Mouse (Mus musculus): Measurements from ENCODE around the gene Grb10. TPM values are rescaled to one million over a fixed set of nuclear protein-coding genes. Genes with fewer than 3 reads are reported as not detected.

Gene Grb10
- polyA plus RNA-seq, 1 experiment from 2014 or later = 352 TPM

- H3K4me2 ChIP-seq (replicated peaks) = no peak overlapping the region
- no peaks in the 10 kb centered on the region for H3K4me1 ChIP-seq
- H3K9ac ChIP-seq (replicated peaks) = no peak overlapping the region
- 87% methylated on average over 4 of the region's 4 CpGs for WGBS
- ATAC-seq (ENCODE audit: low FRiP score, low read depth) = no peak
- no peak overlapping the region for H3K27ac ChIP-seq (replicated peaks)
- H3K4me3 ChIP-seq = no peak overlapping the region
- no peaks in the 10 kb centered on the region; the same call in 1 of the 2 replicates for H3K36me3 ChIP-seq
- no peaks in the 10 kb centered on the region for H3K9me3 ChIP-seq
- no peaks in the 10 kb centered on the region for H3K27me3 ChIP-seq
These were observed 48.6 kb downstream of the Grb10 start for GRCm38 (mm10) chr11:11989850-11990249.

GRCm38 (mm10) chr11:11987233-11987632 lies 51.2 kb downstream of the Grb10 start:
- Histone ChIP-seq H3K27ac (replicated peaks) (no peak overlapping the region), H3K4me1 (no peaks in the 10 kb centered on the region), H3K4me3 (no peak overlapping the region), H3K9ac (replicated peaks) (no peak overlapping the region), H3K9me3 (no peaks in the 10 kb centered on the region), H3K4me2 (replicated peaks) (no peak overlapping the region), H3K27me3 (no peaks in the 10 kb centered on the region), H3K36me3 (no peaks in the 10 kb centered on the region; the same call in 1 of the 2 replicates)
- no peak for ATAC-seq (ENCODE audit: low FRiP score, low read depth)
- 91% methylated on average over 3 of the region's 3 CpGs for WGBS

DNA sequence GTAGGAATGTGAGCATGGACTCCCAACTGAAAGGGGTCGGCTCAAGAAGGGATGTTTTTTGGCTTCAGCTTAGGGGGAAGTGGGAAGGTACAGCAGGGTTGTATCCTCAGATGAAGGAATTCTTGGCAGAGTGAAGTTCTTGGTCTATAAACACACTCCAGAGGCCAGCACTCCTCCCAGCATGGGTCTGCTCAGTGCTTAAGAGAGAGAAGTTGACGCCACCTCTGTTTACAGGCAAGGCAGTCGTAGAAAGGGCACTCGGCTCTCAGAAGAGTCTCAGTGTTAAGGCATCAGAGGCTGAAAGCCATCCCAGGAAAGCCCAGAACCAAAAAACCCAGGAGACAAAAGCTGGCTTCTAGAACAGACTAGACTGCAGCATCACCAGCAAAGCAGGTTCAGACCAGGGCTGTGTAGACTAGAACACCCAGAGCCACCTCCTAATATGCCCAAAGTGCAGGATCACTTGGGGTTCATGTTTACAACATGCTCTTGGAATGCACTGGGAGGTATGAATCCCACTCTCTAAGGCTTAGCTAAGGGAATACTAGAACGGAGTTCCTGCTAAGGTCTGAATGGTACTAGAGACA lies 59.8 kb downstream of the Grb10 start:
- no peak for ATAC-seq (ENCODE audit: low FRiP score, low read depth)
- H3K27ac ChIP-seq (replicated peaks) = no peak overlapping the region
- no peaks in the 10 kb centered on the region for H3K4me1 ChIP-seq
- no peaks in the 10 kb centered on the region for H3K9me3 ChIP-seq
- no peak overlapping the region for H3K4me2 ChIP-seq (replicated peaks)
- WGBS = 76% methylated on average over 5 of the region's 5 CpGs
- H3K36me3 ChIP-seq = no peaks in the 10 kb centered on the region
- no peaks in the 10 kb centered on the region for H3K27me3 ChIP-seq
- no peak overlapping the region for H3K4me3 ChIP-seq
- H3K9ac ChIP-seq (replicated peaks) = no peak overlapping the region

DNA sequence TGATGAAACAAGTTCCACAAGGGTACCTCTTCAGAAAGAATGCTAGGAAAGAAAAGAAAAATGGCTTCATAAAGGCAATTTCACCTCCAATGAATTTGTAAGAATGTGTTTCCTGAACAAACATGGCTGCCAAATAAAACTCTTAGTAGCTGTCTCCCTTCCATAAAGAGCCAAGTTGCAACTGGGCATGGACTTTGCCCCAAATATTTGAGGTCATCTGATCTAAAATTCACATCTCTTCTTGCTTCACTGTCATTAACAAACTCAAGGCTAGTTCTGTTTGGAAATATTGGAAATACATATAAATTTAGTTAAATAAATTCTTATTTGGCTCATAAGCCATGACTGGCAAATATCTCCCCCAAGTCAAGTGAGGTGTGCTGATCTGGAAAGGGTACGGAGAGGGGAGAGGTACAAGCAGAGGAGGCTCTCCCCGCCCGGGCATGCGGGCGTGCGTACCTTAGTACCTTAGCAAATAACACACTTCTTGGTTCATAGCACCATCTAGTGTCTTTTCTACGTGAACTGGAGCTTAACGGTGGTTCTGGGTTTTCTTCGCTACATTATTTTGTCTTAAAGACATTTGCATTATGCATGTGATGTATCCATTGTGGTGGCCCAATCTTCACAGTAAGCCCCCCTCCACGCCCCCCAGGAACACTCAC lies 63.8 kb downstream of the Grb10 start:
- Histone ChIP-seq H3K9me3 (no peaks in the 10 kb centered on the region), H3K27ac (replicated peaks) (no peak overlapping the region), H3K36me3 (peaks cover 14% of the 10 kb centered on the region), H3K27me3 (no peaks in the 10 kb centered on the region), H3K9ac (replicated peaks) (no peak overlapping the region), H3K4me1 (no peaks in the 10 kb centered on the region), H3K4me3 (no peak overlapping the region), H3K4me2 (replicated peaks) (no peak overlapping the region)
- ATAC-seq (ENCODE audit: low FRiP score, low read depth) = peak; percentile 50; the same call in 1 of the 2 replicates
- WGBS = 54% methylated on average over 10 of the region's 10 CpGs

DNA sequence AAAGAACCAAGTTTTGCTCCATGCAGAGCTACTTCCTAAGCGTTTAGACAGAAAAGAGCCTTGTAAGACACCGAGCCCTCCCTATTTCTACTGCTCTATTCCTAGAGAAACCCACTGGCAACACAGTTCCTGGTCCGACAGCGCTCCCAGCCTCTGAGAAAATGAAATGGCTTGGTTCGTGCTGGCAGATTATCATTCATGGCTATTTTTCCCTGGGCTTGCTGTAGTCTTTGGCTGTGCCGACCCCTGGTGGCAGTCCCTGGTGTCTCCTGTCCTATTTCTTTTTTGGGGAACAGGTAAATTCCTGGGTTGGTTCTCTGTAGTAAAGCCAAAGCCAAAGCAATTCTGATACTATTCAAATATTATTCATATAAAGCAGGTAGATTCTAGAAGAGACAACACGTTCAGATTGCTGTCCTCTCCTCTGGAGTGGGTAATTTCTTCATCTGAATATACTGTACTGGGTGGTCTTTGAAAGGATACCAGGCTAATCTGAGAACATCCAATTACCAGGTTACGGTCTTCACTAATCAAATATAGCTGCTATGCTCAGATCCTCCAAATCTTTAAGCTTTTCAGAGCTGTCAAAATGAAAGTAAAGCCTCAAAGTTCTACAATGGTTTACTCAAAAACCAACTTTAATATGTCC lies 65.0 kb downstream of the Grb10 start:
- Histone ChIP-seq H3K27me3 (no peaks in the 10 kb centered on the region), H3K9me3 (no peaks in the 10 kb centered on the region), H3K9ac (replicated peaks) (no peak overlapping the region), H3K27ac (replicated peaks) (no peak overlapping the region), H3K4me3 (no peak overlapping the region), H3K4me1 (no peaks in the 10 kb centered on the region), H3K4me2 (replicated peaks) (no peak overlapping the region), H3K36me3 (peaks cover 20% of the 10 kb centered on the region)
- WGBS = 44% methylated on average over 8 of the region's 8 CpGs
- peak; percentile 84 for ATAC-seq (ENCODE audit: low FRiP score, low read depth)

DNA sequence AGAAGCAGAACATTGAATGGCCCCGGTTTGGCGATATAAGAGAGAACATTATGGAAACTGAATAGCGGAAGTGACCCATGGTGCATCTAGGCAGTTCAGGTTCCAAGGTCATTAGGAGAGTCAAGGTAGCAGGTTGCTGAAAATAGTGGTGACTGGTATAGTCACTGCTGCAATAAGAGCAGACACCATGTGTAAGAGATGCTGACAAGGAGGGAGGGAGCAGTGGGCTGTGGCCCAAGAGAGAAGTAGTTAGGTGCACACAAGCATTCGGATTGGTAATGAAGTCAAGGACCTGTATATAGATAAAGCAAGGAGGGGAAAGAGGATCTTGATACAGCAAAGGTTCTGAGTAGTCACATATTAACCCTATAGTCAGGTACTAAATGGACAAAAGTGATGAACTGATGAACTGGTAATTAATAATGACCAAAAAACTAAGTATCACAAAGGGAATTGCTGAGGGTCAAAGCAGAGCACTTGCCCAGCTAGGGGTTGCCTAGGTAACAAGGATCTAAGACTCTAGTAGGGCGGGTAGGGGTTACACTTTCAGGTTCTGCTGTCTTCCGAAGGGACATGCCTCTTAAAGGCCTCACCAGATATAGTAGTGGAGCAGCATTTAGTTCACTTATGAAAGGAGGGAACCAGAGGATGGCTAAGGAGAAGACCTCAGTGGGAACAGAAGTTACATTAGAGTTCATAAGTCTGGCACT lies 65.9 kb downstream of the Grb10 start:
- Histone ChIP-seq H3K9ac (replicated peaks) (no peak overlapping the region), H3K36me3 (peaks cover 20% of the 10 kb centered on the region), H3K27me3 (no peaks in the 10 kb centered on the region), H3K4me1 (no peaks in the 10 kb centered on the region), H3K9me3 (no peaks in the 10 kb centered on the region), H3K4me3 (no peak overlapping the region), H3K4me2 (replicated peaks) (no peak overlapping the region), H3K27ac (replicated peaks) (no peak overlapping the region)
- WGBS = 84% methylated on average over 6 of the region's 6 CpGs
- peak; percentile 36 for ATAC-seq (ENCODE audit: low FRiP score, low read depth)

GRCm38 (mm10) chr11:11970246-11970645 lies 68.2 kb downstream of the Grb10 start:
- H3K9ac ChIP-seq (replicated peaks) = no peak overlapping the region
- H3K27ac ChIP-seq (replicated peaks) = no peak overlapping the region
- no peak overlapping the region for H3K4me2 ChIP-seq (replicated peaks)
- no peak overlapping the region for H3K4me3 ChIP-seq
- H3K27me3 ChIP-seq = no peaks in the 10 kb centered on the region
- no peaks in the 10 kb centered on the region for H3K9me3 ChIP-seq
- peaks cover 23% of the 10 kb centered on the region for H3K36me3 ChIP-seq
- 96% methylated on average over 11 of the region's 11 CpGs for WGBS
- ATAC-seq (ENCODE audit: low FRiP score, low read depth) = no peak
- H3K4me1 ChIP-seq = no peaks in the 10 kb centered on the region

- no peak overlapping the region for H3K9ac ChIP-seq (replicated peaks)
- H3K9me3 ChIP-seq = no peaks in the 10 kb centered on the region
- H3K27ac ChIP-seq (replicated peaks) = no peak overlapping the region
- no peak overlapping the region for H3K4me3 ChIP-seq
- no peak for ATAC-seq (ENCODE audit: low FRiP score, low read depth)
- no peaks in the 10 kb centered on the region for H3K4me1 ChIP-seq
- no peaks in the 10 kb centered on the region for H3K27me3 ChIP-seq
- WGBS = 36% methylated on average over 6 of the region's 6 CpGs
- H3K4me2 ChIP-seq (replicated peaks) = no peak overlapping the region
- peaks cover 27% of the 10 kb centered on the region for H3K36me3 ChIP-seq
These were observed 69.7 kb downstream of the Grb10 start for GRCm38 (mm10) chr11:11968830-11969229.

GRCm38 (mm10) chr11:11967519-11967918 lies 71.0 kb downstream of the Grb10 start:
- H3K27ac ChIP-seq (replicated peaks) = no peak overlapping the region
- peaks cover 7% of the 10 kb centered on the region for H3K4me1 ChIP-seq
- no peak overlapping the region for H3K4me3 ChIP-seq
- no peak overlapping the region for H3K9ac ChIP-seq (replicated peaks)
- ATAC-seq (ENCODE audit: low FRiP score, low read depth) = no peak
- H3K4me2 ChIP-seq (replicated peaks) = no peak overlapping the region
- 93% methylated on average over 8 of the region's 8 CpGs for WGBS
- H3K9me3 ChIP-seq = no peaks in the 10 kb centered on the region
- H3K36me3 ChIP-seq = peaks cover 27% of the 10 kb centered on the region
- no peaks in the 10 kb centered on the region for H3K27me3 ChIP-seq

DNA sequence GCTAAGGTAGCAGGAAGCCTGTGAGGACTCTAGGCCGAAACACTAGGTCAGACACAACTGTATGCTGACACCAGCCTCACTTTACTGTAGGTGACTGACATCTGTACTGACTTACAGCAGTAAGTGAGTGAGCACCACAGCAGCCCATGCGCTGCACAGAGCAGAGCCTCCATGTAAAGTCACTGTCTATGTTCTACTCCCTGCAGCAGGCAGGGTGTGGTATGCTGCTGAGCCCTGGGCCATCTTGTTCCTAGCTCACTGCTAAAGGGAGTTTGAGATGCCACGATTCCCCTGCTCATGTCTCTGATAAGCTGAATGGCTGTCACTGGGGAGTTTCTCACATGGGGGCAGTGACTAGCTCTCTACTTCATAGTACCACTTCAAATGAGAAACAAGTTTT lies 72.3 kb downstream of the Grb10 start:
- H3K4me1 ChIP-seq = peaks cover 7% of the 10 kb centered on the region
- no peak overlapping the region for H3K9ac ChIP-seq (replicated peaks)
- no peaks in the 10 kb centered on the region for H3K9me3 ChIP-seq
- H3K27ac ChIP-seq (replicated peaks) = no peak overlapping the region
- no peaks in the 10 kb centered on the region for H3K27me3 ChIP-seq
- no peak overlapping the region for H3K4me3 ChIP-seq
- no peak overlapping the region for H3K4me2 ChIP-seq (replicated peaks)
- no peak for ATAC-seq (ENCODE audit: low FRiP score, low read depth)
- 95% methylated on average over 3 of the region's 3 CpGs for WGBS
- H3K36me3 ChIP-seq = peaks cover 23% of the 10 kb centered on the region

DNA sequence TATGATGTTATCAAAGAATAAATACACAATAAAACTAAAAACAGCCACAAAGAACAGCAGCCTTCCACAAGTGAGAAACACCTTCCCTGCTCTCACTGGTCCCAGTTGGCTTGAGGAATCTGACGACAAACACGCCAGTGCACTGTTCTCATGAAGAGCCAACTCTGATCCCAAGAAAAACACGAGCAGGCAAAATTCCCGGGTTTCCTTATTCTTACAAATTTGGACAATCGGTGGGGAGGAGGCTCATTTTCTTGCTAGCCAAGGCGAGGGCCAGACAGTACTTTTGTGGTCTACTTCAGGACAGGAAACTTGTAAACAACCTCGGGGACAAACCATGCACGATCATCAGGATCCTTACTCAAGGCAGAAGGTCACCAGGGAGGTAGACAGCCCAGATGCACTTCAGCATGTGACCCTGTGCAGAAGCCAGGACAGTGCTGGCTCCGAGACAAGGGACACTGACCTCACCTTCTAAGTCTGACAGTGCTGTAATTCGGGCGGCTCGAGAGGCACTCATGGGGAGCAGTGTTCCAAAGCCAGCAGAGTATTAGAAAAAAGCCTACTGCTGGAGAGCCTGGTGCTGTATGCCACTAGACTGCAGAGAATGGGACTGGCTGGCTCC lies 72.9 kb downstream of the Grb10 start:
- H3K4me1 ChIP-seq = peaks cover 7% of the 10 kb centered on the region
- peaks cover 19% of the 10 kb centered on the region for H3K36me3 ChIP-seq
- H3K27ac ChIP-seq (replicated peaks) = no peak overlapping the region
- no peak overlapping the region for H3K9ac ChIP-seq (replicated peaks)
- no peaks in the 10 kb centered on the region for H3K27me3 ChIP-seq
- no peaks in the 10 kb centered on the region for H3K9me3 ChIP-seq
- H3K4me3 ChIP-seq = no peak overlapping the region
- no peak overlapping the region for H3K4me2 ChIP-seq (replicated peaks)
- ATAC-seq (ENCODE audit: low FRiP score, low read depth) = no peak
- WGBS = 87% methylated on average over 12 of the region's 12 CpGs

GRCm38 (mm10) chr11:11964729-11965128 lies 73.8 kb downstream of the Grb10 start:
- H3K27me3 ChIP-seq = no peaks in the 10 kb centered on the region
- peaks cover 13% of the 10 kb centered on the region; the same call in 1 of the 2 replicates for H3K36me3 ChIP-seq
- peaks cover 7% of the 10 kb centered on the region for H3K4me1 ChIP-seq
- H3K27ac ChIP-seq (replicated peaks) = no peak overlapping the region
- H3K9ac ChIP-seq (replicated peaks) = no peak overlapping the region
- 87% methylated on average over 2 of the region's 2 CpGs for WGBS
- ATAC-seq (ENCODE audit: low FRiP score, low read depth) = no peak
- no peak overlapping the region for H3K4me2 ChIP-seq (replicated peaks)
- H3K4me3 ChIP-seq = no peak overlapping the region
- H3K9me3 ChIP-seq = no peaks in the 10 kb centered on the region
